Mouse (Mus musculus): ENCODE measurements around the gene Lrch1.

Gene Lrch1

DNA sequence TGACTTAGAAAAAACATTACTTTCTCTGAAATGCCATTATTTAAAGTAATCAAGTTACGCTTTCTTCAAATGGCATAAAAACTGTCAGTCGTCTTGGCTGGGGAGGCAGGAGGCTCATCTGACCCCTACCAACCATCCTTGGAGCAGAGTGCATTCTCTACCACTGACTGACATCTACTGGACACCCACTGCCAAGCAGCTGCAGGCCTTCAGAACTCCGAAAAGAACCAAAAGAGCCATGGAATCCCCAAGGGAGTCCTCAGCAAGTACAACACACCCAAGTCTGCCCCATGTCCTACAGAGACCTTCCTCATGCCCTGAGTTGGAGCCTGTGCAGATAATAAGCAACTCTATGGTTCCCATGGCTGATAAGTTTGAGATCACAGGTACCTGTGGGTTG, 224.1 kb downstream of the Lrch1 start:
- DNase-seq (ENCODE audit: low read depth), result no peak

DNA sequence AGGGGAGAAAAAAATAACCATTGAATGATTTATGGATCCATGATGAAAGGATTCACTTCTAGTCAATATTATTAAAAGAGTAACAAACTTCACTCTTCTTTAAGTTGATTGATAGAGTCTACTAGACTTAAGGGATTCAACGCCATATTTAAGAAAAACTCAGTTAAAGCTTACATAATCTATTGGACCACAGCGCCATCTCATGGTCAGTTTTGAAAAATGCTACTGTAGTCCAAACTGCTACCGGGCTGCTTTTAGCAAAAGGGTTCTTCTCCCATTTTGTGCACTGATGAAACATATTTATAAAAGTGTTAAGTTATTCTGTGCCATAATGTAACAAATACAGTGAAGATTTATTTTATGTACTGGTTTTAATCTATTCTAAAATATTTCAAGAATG, 238.6 kb downstream of the Lrch1 start:
- peak; percentile 74 for DNase-seq (ENCODE audit: low read depth)

Measured in c-Kit-positive CD71-negative TER-119-negative erythroid progenitor cells, embryonic 14.5 days (primary cell).